Mouse (Mus musculus): Measurements from ENCODE around the gene Ankrd39. TPM values are rescaled to one million over a fixed set of nuclear protein-coding genes. Genes with fewer than 3 reads are reported as not detected.

The Ankrd39 gene
- total RNA-seq, 2 experiments from 2014 or later = 11.1 to 13.0 TPM

GRCm38 (mm10) chr1:36536397-36536728 is 10.9 kb downstream of the Ankrd39 start:
- intact Hi-C loops (cut with DNase I) = no loop called here
- no peak for DNase-seq (ENCODE audit: low spot score in 2 of 2)

- intact Hi-C loops (cut with DNase I) = no loop called here
- DNase-seq (ENCODE audit: low spot score in 2 of 2) = peak in 1 of 2 experiments; percentile 40
These were observed 11.5 kb downstream of the Ankrd39 start for GRCm38 (mm10) chr1:36535477-36536396.

DNA sequence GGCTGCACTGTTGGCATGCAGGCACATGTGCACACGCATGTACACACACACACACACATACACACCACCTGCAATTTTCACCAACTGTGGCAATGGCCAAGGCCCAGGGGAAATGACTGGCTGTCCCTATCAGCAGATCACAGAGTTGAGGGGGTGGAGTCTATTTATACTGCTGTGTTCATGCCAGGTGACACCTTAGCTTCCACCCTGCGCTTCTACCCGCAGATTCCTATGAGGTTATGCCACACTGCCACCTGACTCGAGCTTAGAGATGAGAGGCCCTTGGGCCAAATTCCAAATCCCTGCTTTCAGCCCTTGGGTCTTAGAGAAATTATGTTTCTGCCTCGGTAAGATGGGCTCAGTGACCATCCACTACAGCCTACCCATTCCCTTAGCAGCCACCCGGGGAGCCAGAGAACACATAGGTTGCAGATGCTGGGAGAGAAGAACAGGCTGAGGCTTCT is 12.6 kb downstream of the Ankrd39 start:
- no peak for DNase-seq (ENCODE audit: low spot score in 2 of 2)
- intact Hi-C loops (cut with DNase I) = no loop called here

DNA sequence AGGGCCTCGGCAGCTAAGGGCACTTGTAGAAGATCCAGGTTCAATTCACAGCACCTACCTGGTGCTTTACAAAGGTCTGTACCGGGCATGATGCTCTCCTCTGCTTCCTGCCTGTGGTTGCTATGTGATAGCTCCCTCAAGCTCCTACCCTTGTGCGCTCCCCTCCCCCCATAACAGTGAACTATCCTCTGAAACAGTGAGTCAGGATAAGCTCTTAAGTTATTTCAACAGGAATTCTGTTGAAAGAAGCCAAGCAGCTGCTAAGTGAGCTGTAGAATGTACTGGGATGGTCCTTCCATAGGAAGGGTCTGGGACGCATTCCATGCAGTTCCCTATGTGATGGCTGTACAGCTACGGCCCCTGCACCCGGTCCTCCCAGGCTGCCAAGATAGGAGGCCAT is 13.7 kb downstream of the Ankrd39 start:
- no peak for DNase-seq (ENCODE audit: low spot score in 2 of 2)
- intact Hi-C loops (cut with DNase I) = no loop called here

- DNase-seq (ENCODE audit: low spot score in 2 of 2) = no peak
- intact Hi-C loops (cut with DNase I) = no loop called here
These were observed 15.8 kb downstream of the Ankrd39 start for GRCm38 (mm10) chr1:36531461-36531860.

DNA sequence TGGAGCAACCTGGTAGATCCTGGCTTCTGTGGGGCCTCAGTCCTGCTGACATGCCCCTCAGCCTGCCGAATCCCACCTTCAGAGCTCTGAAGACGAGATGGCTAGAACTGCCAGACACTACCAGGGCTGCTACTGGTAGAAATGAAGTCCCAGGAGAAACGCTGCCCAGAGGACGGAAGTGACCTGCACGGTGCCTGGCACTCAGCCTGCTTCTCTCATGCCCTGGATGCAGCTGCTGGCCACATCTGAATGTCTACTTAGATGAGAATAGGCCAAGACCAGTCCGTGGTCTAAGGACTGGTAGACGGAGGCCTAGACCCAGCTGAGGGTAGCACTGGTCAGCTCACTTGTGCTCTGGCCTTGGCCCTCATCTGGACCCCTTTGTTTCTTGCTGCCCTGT is 16.3 kb downstream of the Ankrd39 start:
- intact Hi-C loops (cut with DNase I) = no loop called here
- no peak for DNase-seq (ENCODE audit: low spot score in 2 of 2)

DNA sequence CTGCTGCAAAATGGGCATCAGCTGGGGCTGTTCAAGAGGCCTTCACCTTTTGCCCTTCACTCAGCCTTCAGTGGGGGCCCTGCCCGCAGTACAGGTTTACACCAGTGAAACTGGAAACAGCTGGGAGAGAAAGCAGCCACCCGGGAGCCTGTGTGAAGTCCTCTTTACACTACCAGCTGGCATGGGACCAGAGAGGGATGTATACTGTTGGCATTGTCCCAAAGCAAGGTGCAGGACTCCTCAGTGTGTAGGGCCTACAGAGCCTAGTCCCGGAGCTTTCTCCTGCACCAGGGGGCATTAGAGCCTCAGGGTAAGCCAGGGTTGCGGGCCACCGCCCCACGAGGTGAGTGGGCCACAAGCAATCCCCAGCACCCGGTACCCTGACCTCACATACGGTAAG is 16.8 kb downstream of the Ankrd39 start:
- no peak for DNase-seq (ENCODE audit: low spot score in 2 of 2)
- intact Hi-C loops (cut with DNase I) = no loop called here

DNA sequence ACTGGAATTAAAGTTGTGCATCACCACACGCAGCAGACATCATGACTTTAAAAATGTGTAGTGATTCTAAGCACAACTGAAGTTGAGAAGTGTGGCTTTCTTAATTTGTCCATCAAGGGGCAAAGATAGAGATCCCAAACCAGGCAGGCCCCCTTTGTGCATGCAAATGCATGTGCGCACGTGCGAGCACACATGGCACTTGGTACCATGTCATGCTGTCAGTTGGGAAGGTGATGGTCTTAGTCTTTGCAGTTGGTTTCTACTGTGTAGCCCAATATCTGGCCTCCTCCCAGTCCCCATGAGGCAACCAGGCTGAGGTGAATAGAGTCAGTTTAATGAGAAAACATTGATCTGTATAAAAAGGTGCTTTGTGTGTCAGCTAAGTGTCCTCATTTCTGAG is 17.4 kb downstream of the Ankrd39 start:
- intact Hi-C loops (cut with DNase I) = no loop called here
- DNase-seq (ENCODE audit: low spot score in 2 of 2) = no peak

DNA sequence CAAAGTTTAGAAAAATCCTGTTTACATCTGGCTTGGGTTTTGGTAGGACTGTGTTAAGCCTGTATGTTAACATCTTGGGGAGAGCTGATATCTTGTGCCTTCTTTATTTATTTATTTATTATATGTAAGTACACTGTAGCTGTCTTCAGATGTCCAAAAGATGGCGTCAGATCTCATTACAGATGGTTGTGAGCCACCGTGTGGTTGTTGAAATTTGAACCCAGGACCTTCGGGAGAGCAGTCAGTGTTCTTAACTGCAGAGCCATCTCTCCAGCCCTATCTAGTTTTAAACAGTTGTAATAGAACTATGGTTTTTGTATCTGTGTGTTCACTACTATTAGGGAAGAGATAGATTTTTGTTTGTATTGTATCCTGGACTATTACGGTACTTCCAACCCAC is 18.0 kb downstream of the Ankrd39 start:
- intact Hi-C loops (cut with DNase I) = no loop called here
- no peak for DNase-seq (ENCODE audit: low spot score in 2 of 2)

GRCm38 (mm10) chr1:36528351-36528750 is 18.9 kb downstream of the Ankrd39 start:
- intact Hi-C loops (cut with DNase I) = no loop called here
- DNase-seq (ENCODE audit: low spot score in 2 of 2) = no peak

DNA sequence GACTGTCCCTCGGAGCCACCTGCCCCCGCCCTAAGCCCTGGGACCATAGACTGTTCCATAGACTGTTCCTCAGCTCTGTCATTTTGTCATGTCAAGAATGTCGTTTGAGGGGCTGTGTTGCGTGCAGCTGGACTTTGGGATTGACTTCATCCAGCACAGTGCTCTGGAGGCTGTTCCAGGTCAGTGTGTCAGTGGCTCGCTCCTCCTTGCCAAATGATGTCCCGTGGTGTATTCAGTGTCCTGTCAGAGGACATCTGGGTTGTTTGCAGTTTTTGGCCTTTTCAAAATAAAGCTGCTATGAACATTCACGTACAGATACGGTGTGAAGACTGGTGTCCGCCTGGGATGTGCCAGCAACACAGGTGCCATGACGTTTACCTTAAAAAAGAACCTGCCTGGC is 20.3 kb downstream of the Ankrd39 start:
- DNase-seq (ENCODE audit: low spot score in 2 of 2) = no peak
- intact Hi-C loops (cut with DNase I) = no loop called here

- DNase-seq (ENCODE audit: low spot score in 2 of 2) = no peak
- intact Hi-C loops (cut with DNase I) = no loop called here
These were observed 21.5 kb downstream of the Ankrd39 start for GRCm38 (mm10) chr1:36525774-36526173.

- DNase-seq (ENCODE audit: low spot score in 2 of 2) = no peak
- intact Hi-C loops (cut with DNase I) = no loop called here
These were observed 23.2 kb downstream of the Ankrd39 start for GRCm38 (mm10) chr1:36524058-36524457.

DNA sequence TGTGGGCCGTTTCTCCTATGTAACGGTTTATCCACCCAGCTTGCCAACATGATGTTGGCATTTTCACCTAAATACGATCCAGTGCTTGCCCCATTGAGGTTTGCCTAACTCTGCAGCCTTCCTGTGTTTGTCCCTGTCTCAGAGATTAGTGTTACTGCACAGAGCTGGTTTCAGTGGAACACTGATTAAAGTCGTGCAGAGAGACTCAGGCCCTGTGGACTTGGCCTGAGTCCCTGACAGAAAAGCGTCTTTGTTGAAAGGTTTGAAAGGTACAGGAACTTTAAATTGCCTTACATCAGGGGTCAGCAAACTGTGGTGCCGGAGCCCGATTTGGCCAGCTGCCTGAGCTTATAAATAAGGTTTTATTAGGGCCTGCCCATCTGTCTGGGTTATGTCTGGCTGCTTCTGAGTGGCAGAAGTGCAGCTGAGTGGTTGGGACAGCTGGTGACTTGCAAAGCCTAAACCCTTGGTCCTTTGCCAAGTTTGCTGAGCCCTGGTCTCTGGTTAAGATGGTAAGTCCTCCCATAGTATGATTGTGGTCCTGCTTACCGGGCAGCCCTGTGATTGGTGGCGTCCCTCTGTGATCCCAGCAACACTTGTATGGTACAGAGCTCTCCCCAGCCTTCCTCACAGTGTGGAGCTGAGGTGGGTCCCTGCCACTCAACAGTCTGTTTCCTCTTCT is 23.8 kb downstream of the Ankrd39 start:
- intact Hi-C loops (cut with DNase I) = no loop called here
- DNase-seq (ENCODE audit: low spot score in 2 of 2) = no peak

- intact Hi-C loops (cut with DNase I) = no loop called here
- no peak for DNase-seq (ENCODE audit: low spot score in 2 of 2)
These were observed 25.0 kb downstream of the Ankrd39 start for GRCm38 (mm10) chr1:36522210-36522609.

DNA sequence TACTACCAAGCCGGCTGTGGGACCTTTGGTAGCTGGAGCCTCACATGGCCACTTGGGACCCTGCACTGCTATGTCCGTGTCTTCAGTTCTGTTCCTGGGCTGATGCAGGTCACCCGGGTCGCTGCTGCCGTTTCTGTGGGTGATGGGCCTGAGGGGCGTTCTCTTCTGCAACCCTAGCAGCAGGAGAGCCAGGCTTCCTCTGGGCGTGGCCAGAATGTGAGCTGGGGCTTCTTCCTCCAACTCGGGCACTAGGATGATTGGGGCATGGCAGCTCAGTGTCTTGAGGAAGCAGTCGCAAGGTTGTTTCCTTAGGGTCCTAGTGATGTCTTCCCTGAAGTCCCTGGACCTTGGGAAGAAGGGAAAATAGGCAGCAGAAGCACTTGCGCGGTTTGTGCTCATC is 27.6 kb downstream of the Ankrd39 start:
- DNase-seq (ENCODE audit: low spot score in 2 of 2) = no peak
- intact Hi-C loops (cut with DNase I) = no loop called here

DNA sequence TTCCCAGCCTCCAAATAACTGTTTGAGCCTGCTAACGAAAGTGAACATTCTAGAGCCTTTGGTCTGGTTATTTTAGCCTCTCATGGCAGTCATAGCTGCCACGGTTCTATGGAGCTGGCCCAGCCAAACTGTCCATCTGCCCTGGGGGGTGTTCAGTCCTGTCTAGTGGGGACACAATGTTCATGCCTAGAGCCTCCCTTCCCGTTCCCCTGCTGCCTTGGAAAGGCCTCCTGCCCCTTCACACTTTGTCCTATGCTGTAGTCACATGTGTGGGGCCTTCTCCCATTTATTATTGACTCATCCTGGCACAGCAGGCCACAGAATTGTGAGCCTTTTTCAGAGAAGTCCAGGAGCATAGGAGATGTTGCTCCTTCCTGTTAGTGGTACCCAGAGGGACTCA is 29.0 kb downstream of the Ankrd39 start:
- intact Hi-C loops (cut with DNase I) = no loop called here

GRCm38 (mm10) chr1:36513718-36514117 is 33.5 kb downstream of the Ankrd39 start:
- DNase-seq (ENCODE audit: low spot score in 2 of 2) = no peak
- intact Hi-C loops (cut with DNase I) = loop anchor here (5.0 kb wide), 2 partner anchors 71 to 146 kb away; partner anchors contain the start of gene Kansl3

More for the DNA sequence above, 29.0 kb downstream of the Ankrd39 start:
- DNase-seq (ENCODE audit: low spot score in 2 of 2) = no peak

GRCm38 (mm10) chr1:36513310-36513709 is 33.9 kb downstream of the Ankrd39 start:
- peak in 1 of 2 experiments; percentile 43 for DNase-seq (ENCODE audit: low spot score in 2 of 2)
- intact Hi-C loops (cut with DNase I) = loop anchor here (5.0 kb wide), 2 partner anchors 71 to 146 kb away; partner anchors contain the start of gene Kansl3

DNA sequence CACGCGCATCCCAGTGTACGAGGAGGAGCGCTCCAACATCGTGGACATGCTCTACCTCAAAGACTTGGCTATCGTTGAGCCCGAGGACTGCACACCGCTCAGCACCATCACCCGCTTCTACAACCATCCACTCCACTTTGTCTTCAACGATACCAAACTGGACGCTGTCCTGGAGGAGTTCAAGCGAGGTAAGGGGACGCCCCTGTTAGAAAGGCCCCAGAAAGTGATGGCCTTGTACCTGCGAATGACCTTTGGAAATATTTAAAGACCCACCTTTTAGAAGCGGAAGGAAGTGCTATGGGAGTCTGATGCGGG is 34.3 kb downstream of the Ankrd39 start:
- no peak for DNase-seq (ENCODE audit: low spot score in 2 of 2)
- intact Hi-C loops (cut with DNase I) = loop anchor here (5.0 kb wide), 2 partner anchors 71 to 146 kb away; partner anchors contain the start of gene Kansl3

Measured in left cerebral cortex, postnatal 25 days (tissue).